Mouse (Mus musculus) C2C12 (cell line): ENCODE data around the gene C1qtnf2. TPM values are rescaled to one million over a fixed set of nuclear protein-coding genes. Genes with fewer than 3 reads are reported as not detected.

Source experiments
- H3K27me3 ChIP-seq: one replicate; pipeline ENCODE4 v1.6.1; 2011; ENCODE audit not compliant: control insufficient read depth, insufficient read depth, insufficient read length
- H3K36me3 ChIP-seq: one replicate; pipeline ENCODE4 v1.6.1; 2011; ENCODE audit not compliant: control insufficient read depth, insufficient read depth
- H3K4me3 ChIP-seq: one replicate; pipeline ENCODE4 v1.5.1; 2011; ENCODE audit warnings: mild to moderate bottlenecking, control low read depth; ENCODE audit not compliant: poor library complexity, insufficient read depth, severe bottlenecking
- H3K79me2 ChIP-seq: one replicate; pipeline ENCODE4 v1.6.1; 2011; ENCODE audit not compliant: control insufficient read depth, insufficient read depth
- H3K79me3 ChIP-seq: one replicate; pipeline ENCODE4 v1.6.1; 2011; ENCODE audit warnings: low read depth, control low read depth
- H3ac ChIP-seq: one replicate; pipeline ENCODE3; 2011; ENCODE audit warnings: low read depth; ENCODE audit not compliant: control insufficient read depth, insufficient read length
- CEBPB ChIP-seq: IDR thresholded peaks from one replicate; pipeline ENCODE4 v1.6.1; 2011; ENCODE audit warnings: low read depth, mild to moderate bottlenecking, control low read depth, moderate library complexity
- CTCF ChIP-seq: IDR thresholded peaks from one replicate; pipeline ENCODE4 v1.5.1; 2011; ENCODE audit not compliant: control insufficient read depth, insufficient read depth, insufficient read length
- FOSL1 ChIP-seq: IDR thresholded peaks from one replicate; pipeline ENCODE4 v1.8.0; 2011; ENCODE audit warnings: mild to moderate bottlenecking, low read length; ENCODE audit not compliant: poor library complexity, insufficient read depth, severe bottlenecking
- MAX ChIP-seq: IDR thresholded peaks from one replicate; pipeline ENCODE4 v1.6.1; 2011; ENCODE audit warnings: mild to moderate bottlenecking, control low read depth
- MYOD1 ChIP-seq: IDR thresholded peaks from one replicate; pipeline ENCODE4 v1.6.1; 2011; ENCODE audit warnings: low read depth; ENCODE audit not compliant: control insufficient read depth, insufficient read length
- MYOG ChIP-seq: IDR thresholded peaks from one replicate; pipeline ENCODE4 v1.6.1; 2011; ENCODE audit not compliant: control insufficient read depth, insufficient read length; ENCODE audit errors: extremely low read depth
- USF1 ChIP-seq: IDR thresholded peaks from one replicate; pipeline ENCODE4 v1.6.1; 2011; ENCODE audit warnings: low read depth, mild to moderate bottlenecking, control low read depth, moderate library complexity
- polyA plus RNA-seq: library from polyadenylated mRNA; unstranded; fragments of >200 nt; fragmentation: generic; extraction: Trizol; gene quantifications from one replicate; pipeline ENCODE4 v1.2.1, GENCODE M21; 2012; ENCODE audit warnings: missing spikeins

Gene C1qtnf2
- polyA plus RNA-seq, 1 experiment = 0.09 TPM

GRCm38 (mm10) chr11:43495532-43495931 is 21.5 kb downstream of the C1qtnf2 start:
- peaks cover 9% of the 10 kb centered on the region for H3K27me3 ChIP-seq
- no peak overlapping the region for H3K4me3 ChIP-seq
- H3K79me2 ChIP-seq = no peaks in the 10 kb centered on the region
- H3K36me3 ChIP-seq = no peaks in the 10 kb centered on the region
- no peaks in the 10 kb centered on the region for H3K79me3 ChIP-seq
- TF ChIP-seq MAX (no peak), MYOG (no peak), CEBPB (no peak)
- H3ac ChIP-seq = no peak overlapping the region

- Histone ChIP-seq H3ac (no peak overlapping the region), H3K79me3 (no peaks in the 10 kb centered on the region), H3K79me2 (no peaks in the 10 kb centered on the region), H3K27me3 (peaks cover 9% of the 10 kb centered on the region), H3K36me3 (no peaks in the 10 kb centered on the region), H3K4me3 (no peak overlapping the region)
- TF ChIP-seq MYOG (no peak), USF1 (no peak), CTCF (no peak), MYOD1 (no peak), CEBPB (no peak), FOSL1 (no peak), MAX (no peak)
These were observed 27.2 kb downstream of the C1qtnf2 start for GRCm38 (mm10) chr11:43501256-43501655.

- no peak overlapping the region for H3K4me3 ChIP-seq
- H3K27me3 ChIP-seq = peaks cover 14% of the 10 kb centered on the region
- TF ChIP-seq MYOG (no peak), USF1 (no peak), MYOD1 (no peak), CTCF (no peak), MAX (no peak), FOSL1 (no peak), CEBPB (no peak)
- no peak overlapping the region for H3ac ChIP-seq
- H3K36me3 ChIP-seq = no peaks in the 10 kb centered on the region
- H3K79me2 ChIP-seq = no peaks in the 10 kb centered on the region
- H3K79me3 ChIP-seq = no peaks in the 10 kb centered on the region
These were observed 31.1 kb downstream of the C1qtnf2 start for GRCm38 (mm10) chr11:43505188-43505587.

GRCm38 (mm10) chr11:43507976-43508375 is 33.9 kb downstream of the C1qtnf2 start:
- H3K27me3 ChIP-seq = peaks cover 27% of the 10 kb centered on the region
- no peak overlapping the region for H3K4me3 ChIP-seq
- H3ac ChIP-seq = no peak overlapping the region
- no peaks in the 10 kb centered on the region for H3K79me3 ChIP-seq
- H3K79me2 ChIP-seq = no peaks in the 10 kb centered on the region
- TF ChIP-seq CEBPB (no peak), MYOD1 (no peak), FOSL1 (no peak), MYOG (no peak), CTCF (no peak), USF1 (no peak), MAX (no peak)
- no peaks in the 10 kb centered on the region for H3K36me3 ChIP-seq

- peaks cover 34% of the 10 kb centered on the region for H3K27me3 ChIP-seq
- H3ac ChIP-seq = no peak overlapping the region
- no peaks in the 10 kb centered on the region for H3K36me3 ChIP-seq
- no peaks in the 10 kb centered on the region for H3K79me2 ChIP-seq
- no peak overlapping the region for H3K4me3 ChIP-seq
- no peaks in the 10 kb centered on the region for H3K79me3 ChIP-seq
- TF ChIP-seq MYOD1 = no peak
- no peak for TF ChIP-seq MAX
- TF ChIP-seq MYOG = no peak
- TF ChIP-seq CTCF = no peak
- TF ChIP-seq USF1 = no peak
- no peak for TF ChIP-seq FOSL1
- TF ChIP-seq CEBPB = no peak
These were observed 35.8 kb downstream of the C1qtnf2 start for GRCm38 (mm10) chr11:43509878-43510277.

- Histone ChIP-seq H3K27me3 (peaks cover 21% of the 10 kb centered on the region), H3K79me2 (no peaks in the 10 kb centered on the region), H3K36me3 (no peaks in the 10 kb centered on the region), H3K79me3 (no peaks in the 10 kb centered on the region), H3ac (no peak overlapping the region), H3K4me3 (no peak overlapping the region)
- TF ChIP-seq FOSL1 = no peak
- no peak for TF ChIP-seq CTCF
- no peak for TF ChIP-seq MYOG
- TF ChIP-seq USF1 = no peak
- no peak for TF ChIP-seq MAX
- TF ChIP-seq MYOD1 = no peak
- no peak for TF ChIP-seq CEBPB
These were observed 38.6 kb downstream of the C1qtnf2 start for GRCm38 (mm10) chr11:43512661-43513190.
